8 mouse cellular contexts compared by ENCODE assay signal in genomic region chr13:54949592-54949991, GRCm38 (mm10). TPM values are rescaled to one million over a fixed set of nuclear protein-coding genes. Genes with fewer than 3 reads are reported as not detected.
DNase-seq lines count a peak whose midpoint lies in the region; ATAC-seq and TF ChIP-seq lines count a peak whose summit lies in the region.

No protein-coding gene starts in this region.

- no peak overlapping the region for H3K27ac ChIP-seq in intestine, embryonic 16.5 days (ENCODE audit: low read length)

- DNase-seq in layer of hippocampus, postnatal 10 days (ENCODE audit: low spot score in 2 of 2), result peak; percentile 57 to 66
- DNase-seq in layer of hippocampus, adult 8-10 months (ENCODE audit: low spot score in 2 of 2), result no peak
- peak; percentile 72 for DNase-seq in brain, embryonic 14.5 days (ENCODE audit: low read depth)
- peak; percentile 25 to 28 for DNase-seq in gastrocnemius, postnatal 36 days
- DNase-seq in lung, adult 2 months, result peak; percentile 7
- peak; percentile 81 for DNase-seq in right cerebral cortex, adult 18-20 months
- DNase-seq in c-Kit-positive CD71-positive TER-119-positive erythroid progenitor cells, embryonic 14.5 days (ENCODE audit: low spot score), result no peak

- intact Hi-C loops in gastrocnemius, postnatal 36 days (cut with DNase I), result no loop called here

- no peaks in the 10 kb centered on the region for H3K36me3 ChIP-seq in intestine, embryonic 16.5 days (ENCODE audit: control insufficient read depth, insufficient read depth, low read length)

- H3K27me3 ChIP-seq in intestine, embryonic 16.5 days (replicated peaks; ENCODE audit: control insufficient read depth, insufficient read depth, low read length), result peaks cover 69% of the 10 kb centered on the region

- ATAC-seq in intestine, embryonic 16.5 days, result peak; percentile 69

- WGBS in intestine, embryonic 16.5 days, result under 1% methylated on average over 44 of the region's 44 CpGs
- WGBS in lung, adult 2 months, result 1% methylated on average over 44 of the region's 44 CpGs

- H3K4me1 ChIP-seq in intestine, embryonic 16.5 days (ENCODE audit: control insufficient read depth, insufficient read depth, low read length), result peaks cover 5% of the 10 kb centered on the region; the same call in 1 of the 2 replicates
- 0 out of 2 replicates have a peak, but pooled peaks cover 3% of the 10 kb centered on the region for H3K4me1 ChIP-seq in lung, adult 2 months (ENCODE audit: control insufficient read depth, insufficient read depth, low read length)

- no peak for TF ChIP-seq CTCF in brain, embryonic 14.5 days (IDR thresholded peaks at IDR 0.05; ENCODE audit: borderline replicate concordance, extremely low read depth, insufficient read depth, insufficient read length)
- TF ChIP-seq CTCF in lung, adult 2 months (IDR thresholded peaks at IDR 0.05; ENCODE audit: insufficient read depth, low read length), result no peak

- H3K9ac ChIP-seq in intestine, embryonic 16.5 days (ENCODE audit: low read depth, low read length), result peak overlapping the region; percentile 65

- peak overlapping the region; percentile 97 for H3K4me2 ChIP-seq in intestine, embryonic 16.5 days (ENCODE audit: low read depth, low read length)

- H3K4me3 ChIP-seq in intestine, embryonic 16.5 days (ENCODE audit: low read length), result peak overlapping the region; percentile 65
- peak overlapping the region; percentile 61 for H3K4me3 ChIP-seq in lung, adult 2 months (replicated peaks; ENCODE audit: extremely low read depth, low read depth, low read length)

- TF ChIP-seq POLR2A in brain, embryonic 14.5 days (IDR thresholded peaks at IDR 0.05; ENCODE audit: borderline replicate concordance, extremely low read depth, insufficient read depth, insufficient read length, poor library complexity, severe bottlenecking), result no peak
- TF ChIP-seq POLR2A in lung, adult 2 months (IDR thresholded peaks at IDR 0.05; ENCODE audit: borderline replicate concordance, extremely low read depth, low read depth, low read length), result no peak

- H3K9me3 ChIP-seq in intestine, embryonic 16.5 days (ENCODE audit: control insufficient read depth, low read length), result no peaks in the 10 kb centered on the region

RNA-seq across cellular contexts. Expression of gene Unc5a, which starts 0.4 kb away (rescaled TPM):
- 10 to 100 TPM; 89.8 to 92.8 TPM for total RNA-seq in layer of hippocampus, postnatal 10 days (2021)
- total RNA-seq in layer of hippocampus, adult 8-10 months (2022), result 100 to 1,000 TPM; 127 to 154 (median 141) TPM
- polyA plus RNA-seq in brain, embryonic 14.5 days (2012; rRNA removed), result 29.2 and 29.7 TPM in 2 replicates
- 1 to 10 TPM; 7.1 to 8.6 TPM for total RNA-seq in gastrocnemius, postnatal 36 days (2021)
- 1.4 and 2.4 TPM in 2 replicates for polyA plus RNA-seq in intestine, embryonic 16.5 days (2015; fragmentation: Nextera tagmentation; extraction: Ambion mirVana)
- 2.9 and 3.7 TPM in 2 replicates for polyA plus RNA-seq in lung, adult 2 months (2012; rRNA removed)

Comparison
In these comparisons a context has a peak if more than half of its experiments do, and no peak if none do; other contexts are left out.
1. DNase-seq: peak in layer of hippocampus, postnatal 10 days (2 of 2), brain, embryonic 14.5 days (single experiment), gastrocnemius, postnatal 36 days (2 of 2), lung, adult 2 months (single experiment) and right cerebral cortex, adult 18-20 months (single experiment); none in layer of hippocampus, adult 8-10 months (0 of 2) and c-Kit-positive CD71-positive TER-119-positive erythroid progenitor cells, embryonic 14.5 days (single experiment).
2. RNA of gene Unc5a, which starts 0.4 kb away (total RNA-seq): 127 to 154 TPM in layer of hippocampus, adult 8-10 months and 89.8 to 92.8 TPM in layer of hippocampus, postnatal 10 days; 7.1 to 8.6 TPM in gastrocnemius, postnatal 36 days; every median in the first group is over 4 times any median in the second.